Mouse (Mus musculus) neutrophil, adult 59 days (primary cell): ENCODE results near the gene Cacng7. TPM values are rescaled to one million over a fixed set of nuclear protein-coding genes. Genes with fewer than 3 reads are reported as not detected.

Experiments
- total RNA-seq, 2 experiments: library from RNA; stranded (reverse); gene quantifications; 1 replicate in 1 of 2; 2 replicates in 1 of 2; pipeline ENCODE4 v1.2.4; 2023

Gene Cacng7
- total RNA-seq: not detected

GRCm38 (mm10) chr7:3332619-3333521, at the start of gene Cacng7:
TSS of gene Cacng7 (plus strand) at chr7:3332955.

GRCm38 (mm10) chr7:3288976-3289970, 43.5 kb upstream of the Cacng7 start, which contains the start of the genes Myadm and Prkcg:
TSS of gene Myadm (plus strand) at chr7:3289080.
TSS of gene Prkcg (plus strand) at chr7:3289179.

GRCm38 (mm10) chr7:3390413-3391080, 57.8 kb downstream of the Cacng7 start, which contains the start of gene Cacng8:
TSS of gene Cacng8 (plus strand) at chr7:3390683.

Other genes with a start within 250 kb of the Cacng7 start
- not detected for gene AU018091, start 163.8 kb upstream of the Cacng7 start, total RNA-seq
- gene Nlrp12, start 83.2 kb upstream of the Cacng7 start, total RNA-seq: 10 to 100 TPM; 39.5 to 46.9 TPM
- 100 to 1,000 TPM; 159 to 179 TPM for gene Myadm, start 43.9 kb upstream of the Cacng7 start, total RNA-seq
- gene Prkcg, start 43.8 kb upstream of the Cacng7 start, total RNA-seq: 1 to 10 TPM; 3.0 to 5.4 TPM
- gene Cacng8, start 57.7 kb downstream of the Cacng7 start, total RNA-seq: under 1 TPM in 1 of 2 experiments, not detected in 1; 0.26 TPM
- not detected for gene Cacng6, start 91.2 kb downstream of the Cacng7 start, total RNA-seq
- gene Tarm1, start 169.7 kb downstream of the Cacng7 start, total RNA-seq: 10 to 100 TPM; 46.9 to 62.3 TPM